Mouse (Mus musculus) CH12.LX (cell line): ENCODE data around the gene Maml2. TPM values are rescaled to one million over a fixed set of nuclear protein-coding genes. Genes with fewer than 3 reads are reported as not detected.

ENCODE experiments used
- DNase-seq: peaks from one replicate; pipeline ENCODE4 v3.0.0-alpha.2; 2013; ENCODE audit errors: extremely low read depth
- H3K27ac ChIP-seq: 2 replicates; pipeline ENCODE4 v1.5.1; 2012; ENCODE audit warnings: low read depth, mild to moderate bottlenecking, control low read depth, moderate library complexity; ENCODE audit not compliant: insufficient read depth
- H3K27me3 ChIP-seq: replicated peaks from 2 replicates; pipeline ENCODE3; 2012; ENCODE audit warnings: inconsistent platforms
- H3K36me3 ChIP-seq, 2 experiments: replicated peaks in 1 of 2; 2 replicates each; pipeline versions ENCODE3 to v1.6.1; 2012; ENCODE audit warnings: inconsistent platforms in 1 of 2, low read length in 1 of 2, mild to moderate bottlenecking in 1 of 2, mixed read lengths in 1 of 2, moderate library complexity in 1 of 2; ENCODE audit not compliant: control insufficient read depth in 1 of 2, insufficient read depth in 1 of 2
- H3K4me1 ChIP-seq, 2 experiments: 2 replicates each; pipeline ENCODE4 v1.6.1; 2012; ENCODE audit warnings: inconsistent platforms in 1 of 2, moderate library complexity in 1 of 2; ENCODE audit not compliant: insufficient read depth in 2 of 2, control insufficient read depth in 1 of 2
- H3K4me2 ChIP-seq: 2 replicates; pipeline ENCODE4 v1.6.1; 2012; ENCODE audit warnings: low read depth, mild to moderate bottlenecking, control low read depth; ENCODE audit not compliant: poor library complexity, insufficient read depth, severe bottlenecking
- H3K4me3 ChIP-seq, 3 experiments: fragments of 150-350 bp in 1 of 3; sonication (generic) in 1 of 3; replicated peaks in 1 of 3; 2 replicates each; pipeline versions ENCODE3 to v1.5.1; 2011 to 2012; ENCODE audit warnings: low read depth in 2 of 3, low read length in 2 of 3, mild to moderate bottlenecking in 2 of 3, moderate library complexity in 2 of 3, control low read depth in 1 of 3, improper control_type of control experiment in 1 of 3, inconsistent platforms in 1 of 3, mixed read lengths in 1 of 3; ENCODE audit not compliant: poor library complexity in 1 of 3
- H3K79me2 ChIP-seq: replicated peaks from 2 replicates; pipeline ENCODE4 v1.6.1; 2012; ENCODE audit warnings: mild to moderate bottlenecking, moderate library complexity; ENCODE audit not compliant: control insufficient read depth, poor library complexity, insufficient read depth, severe bottlenecking; ENCODE audit errors: extremely low read depth
- H3K9ac ChIP-seq: 2 replicates; pipeline ENCODE4 v1.6.1; 2012; ENCODE audit warnings: low read depth, mild to moderate bottlenecking, control low read depth, moderate library complexity; ENCODE audit not compliant: insufficient read depth
- H3K9me3 ChIP-seq: replicated peaks from 2 replicates; pipeline ENCODE3; 2012; ENCODE audit warnings: low read length, inconsistent platforms, mixed read lengths
- BHLHE40 ChIP-seq: IDR thresholded peaks from 2 replicates; pipeline ENCODE4 v1.6.1; 2011; ENCODE audit warnings: mild to moderate bottlenecking, low read depth, low read length, improper control_type of control experiment
- CHD2 ChIP-seq: IDR thresholded peaks from 2 replicates; pipeline ENCODE4 v1.6.1; 2011; ENCODE audit warnings: low read length, improper control_type of control experiment
- ELF1 ChIP-seq: IDR thresholded peaks from 2 replicates; pipeline ENCODE4 v1.6.1; 2014; ENCODE audit warnings: low read depth, mild to moderate bottlenecking, inconsistent platforms, low read length, improper control_type of control experiment
- EP300 ChIP-seq: IDR thresholded peaks from 2 replicates; pipeline ENCODE4 v1.6.1; 2011; ENCODE audit warnings: low read length, improper control_type of control experiment
- ETS1 ChIP-seq: conservative IDR thresholded peaks from 2 replicates; pipeline ENCODE4 v1.6.1; 2012; ENCODE audit warnings: low read depth, mild to moderate bottlenecking, inconsistent platforms, low read length, improper control_type of control experiment, moderate library complexity
- HCFC1 ChIP-seq: IDR thresholded peaks from 2 replicates; pipeline ENCODE4 v1.6.1; 2012; ENCODE audit warnings: low read depth, mild to moderate bottlenecking, inconsistent platforms, low read length, improper control_type of control experiment
- IRF4 ChIP-seq: IDR thresholded peaks from 2 replicates; pipeline ENCODE4 v1.6.1; 2014; ENCODE audit warnings: low read depth, mild to moderate bottlenecking, inconsistent platforms, low read length, improper control_type of control experiment
- JUN ChIP-seq: IDR thresholded peaks from 2 replicates; pipeline ENCODE4 v1.6.1; 2011; ENCODE audit warnings: low read depth, mild to moderate bottlenecking, low read length, improper control_type of control experiment, moderate library complexity; ENCODE audit not compliant: insufficient read depth
- JUND ChIP-seq: conservative IDR thresholded peaks from 2 replicates; pipeline ENCODE4 v1.6.1; 2011; ENCODE audit warnings: low read depth, low read length, improper control_type of control experiment
- MAX ChIP-seq: IDR thresholded peaks from 2 replicates; pipeline ENCODE4 v1.6.1; 2011; ENCODE audit warnings: low read length, improper control_type of control experiment
- MAZ ChIP-seq: IDR thresholded peaks from 2 replicates; pipeline ENCODE4 v1.6.1; 2012; ENCODE audit warnings: low read depth, mild to moderate bottlenecking, inconsistent platforms, low read length, improper control_type of control experiment, moderate library complexity
- MEF2A ChIP-seq: IDR thresholded peaks from 2 replicates; pipeline ENCODE4 v1.6.1; 2014; ENCODE audit warnings: low read depth, mild to moderate bottlenecking, inconsistent platforms, low read length, improper control_type of control experiment, borderline replicate concordance
- MXI1 ChIP-seq: IDR thresholded peaks from 2 replicates; pipeline ENCODE4 v1.6.1; 2011; ENCODE audit warnings: mild to moderate bottlenecking, low read depth, low read length, improper control_type of control experiment
- NELFE ChIP-seq: IDR thresholded peaks from 2 replicates; pipeline ENCODE4 v1.6.1; 2011; ENCODE audit warnings: low read depth, low read length, improper control_type of control experiment
- PAX5 ChIP-seq: IDR thresholded peaks from 2 replicates; pipeline ENCODE4 v1.6.1; 2012; ENCODE audit warnings: low read length, inconsistent platforms, mixed read lengths
- POLR2A ChIP-seq: IDR thresholded peaks from 2 replicates; pipeline ENCODE4 v1.6.1; 2011; ENCODE audit warnings: low read depth, mild to moderate bottlenecking, improper control_type of control experiment, low read length
- POLR2AphosphoS2 ChIP-seq: IDR thresholded peaks from 2 replicates; pipeline ENCODE4 v1.6.1; 2011; ENCODE audit warnings: low read depth, low read length, improper control_type of control experiment
- RCOR1 ChIP-seq: conservative IDR thresholded peaks from 2 replicates; pipeline ENCODE4 v1.6.1; 2012; ENCODE audit warnings: low read depth, mild to moderate bottlenecking, inconsistent platforms, low read length, improper control_type of control experiment
- SIN3A ChIP-seq: IDR thresholded peaks from 2 replicates; pipeline ENCODE4 v1.6.1; 2012; ENCODE audit warnings: low read length, improper control_type of control experiment, inconsistent platforms
- SMC3 ChIP-seq: IDR thresholded peaks from 2 replicates; pipeline ENCODE4 v1.6.1; 2011; ENCODE audit warnings: low read depth, low read length, improper control_type of control experiment
- TBP ChIP-seq: conservative IDR thresholded peaks from 2 replicates; pipeline ENCODE4 v1.6.1; 2011; ENCODE audit warnings: low read depth, low read length, improper control_type of control experiment
- TCF12 ChIP-seq: IDR thresholded peaks from 2 replicates; pipeline ENCODE4 v1.6.1; 2014; ENCODE audit warnings: low read depth, mild to moderate bottlenecking, inconsistent platforms, low read length, improper control_type of control experiment
- USF1 ChIP-seq: IDR thresholded peaks from 2 replicates; pipeline ENCODE4 v1.6.1; 2014; ENCODE audit warnings: low read depth, mild to moderate bottlenecking, inconsistent platforms, low read length, improper control_type of control experiment
- USF2 ChIP-seq: conservative IDR thresholded peaks from 2 replicates; pipeline ENCODE4 v1.6.1; 2011; ENCODE audit warnings: low read depth, low read length, improper control_type of control experiment
- ZC3H11A ChIP-seq: IDR thresholded peaks from 2 replicates; pipeline ENCODE4 v1.6.1; 2012; ENCODE audit warnings: low read depth, mild to moderate bottlenecking, inconsistent platforms, low read length, improper control_type of control experiment
- ZKSCAN1 ChIP-seq: IDR thresholded peaks from 2 replicates; pipeline ENCODE4 v1.6.1; 2012; ENCODE audit warnings: low read depth, inconsistent platforms, low read length, improper control_type of control experiment, borderline replicate concordance
- ZMIZ1 ChIP-seq: IDR thresholded peaks from 2 replicates; pipeline ENCODE4 v1.6.1; 2012; ENCODE audit warnings: low read depth, mild to moderate bottlenecking, inconsistent platforms, low read length, improper control_type of control experiment
- ZNF384 ChIP-seq: IDR thresholded peaks from 2 replicates; pipeline ENCODE4 v1.6.1; 2012; ENCODE audit warnings: low read depth, low read length, improper control_type of control experiment, inconsistent platforms
- dilution Hi-C: fragments of 300-500 bp; cut with MboI; formaldehyde crosslinking; loops from 2 replicates; pipeline ENCODE4 v1.14.3; 2020; ENCODE audit warnings: low sequenced_read_pairs; ENCODE audit not compliant: extremely low pct_unique_long_range_greater_than_20kb, extremely low pct_ligation_motif_present
- in situ Hi-C: fragments of 300-500 bp; cut with MboI; formaldehyde crosslinking; loops from 3 replicates; pipeline ENCODE4 v1.14.3; 2019; ENCODE audit warnings: low sequenced_read_pairs, low pct_ligation_motif_present, low pct_unique_long_range_greater_than_20kb, mixed read lengths
- polyA plus RNA-seq: library from polyadenylated mRNA; unstranded; fragments of >175 nt; gene quantifications from 2 replicates; pipeline ENCODE4 v1.2.1, GENCODE M21; 2012; ENCODE audit warnings: low read depth; ENCODE audit not compliant: insufficient read length
- total RNA-seq, 2 experiments: library from RNA; depleted of rRNA; stranded (reverse); fragments of 300-350 nt in 1 of 2; fragments of >200 nt in 1 of 2; gene quantifications; 2 replicates each; pipeline ENCODE4 v1.2.3; 2012 to 2014

Gene Maml2
- total and polyA plus RNA-seq, 3 experiments: 5.9 to 9.1 (median 5.9) TPM

DNA sequence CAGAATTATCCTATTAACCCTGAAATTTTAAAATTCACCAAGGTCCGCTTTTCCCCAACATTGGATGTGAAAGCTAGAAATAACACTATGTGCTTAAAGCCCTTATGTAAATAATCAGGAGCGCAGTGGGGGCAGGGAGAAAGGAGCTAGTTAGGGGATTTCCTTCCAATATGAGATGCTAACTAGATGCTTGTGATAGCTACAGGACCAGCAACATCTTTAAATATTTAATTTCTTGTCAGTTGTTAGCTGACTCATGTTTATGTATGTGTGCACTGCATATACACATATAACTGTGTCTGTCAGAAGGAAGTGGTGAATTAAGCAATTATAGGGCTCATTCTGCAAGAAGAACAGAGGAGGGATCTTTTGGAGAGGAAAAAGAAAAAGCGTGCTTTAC, 286.7 kb downstream of the Maml2 start:
- Histone ChIP-seq H3K4me3 (no peak overlapping the region), H3K9ac (no peak overlapping the region; the same call in 1 of the 2 replicates), H3K9me3 (no peaks in the 10 kb centered on the region), H3K36me3 (no peaks in the 10 kb centered on the region), H3K4me2 (no peak overlapping the region; the same call in 1 of the 2 replicates), H3K79me2 (no peaks in the 10 kb centered on the region; the same call in 1 of the 2 replicates), H3K4me1 (peaks cover 23 to 54% of the 10 kb centered on the region in 2 experiments), H3K27ac (no peak overlapping the region), H3K27me3 (no peaks in the 10 kb centered on the region)
- peak; percentile 37 for DNase-seq
- dilution Hi-C loops (no loop called here), in situ Hi-C loops (no loop called here)
- no peak for TF ChIP-seq IRF4
- peak; percentile 59 for TF ChIP-seq CHD2
- no peak for TF ChIP-seq SIN3A
- no peak for TF ChIP-seq USF2

GRCm38 (mm10) chr9:13587085-13587933, 289.6 kb downstream of the Maml2 start:
- peak overlapping the region; percentile 44; the same call in 1 of the 2 replicates for H3K27ac ChIP-seq
- H3K9ac ChIP-seq: peak overlapping the region; percentile 37; the same call in 1 of the 2 replicates
- H3K27me3 ChIP-seq: no peaks in the 10 kb centered on the region
- no peaks in the 10 kb centered on the region for H3K9me3 ChIP-seq
- H3K4me1 ChIP-seq: peaks cover 23 to 54% of the 10 kb centered on the region in 2 experiments
- H3K79me2 ChIP-seq: no peaks in the 10 kb centered on the region; the same call in 1 of the 2 replicates
- no peaks in the 10 kb centered on the region for H3K36me3 ChIP-seq
- in situ Hi-C loops (no loop called here), dilution Hi-C loops (no loop called here)
- peak; percentile 66 for DNase-seq
- peak overlapping the region; percentile 79 for H3K4me2 ChIP-seq
- TF ChIP-seq JUND: peak; percentile 44; the same call in 1 of the 2 replicates
- TF ChIP-seq ELF1: peak; percentile 72
- peak; percentile 76 for TF ChIP-seq SIN3A
- no peak for TF ChIP-seq ZKSCAN1
- no peak for TF ChIP-seq MAZ
- no peak for TF ChIP-seq ZC3H11A
- TF ChIP-seq MEF2A: peak; percentile 65
- TF ChIP-seq POLR2AphosphoS2: no peak
- TF ChIP-seq IRF4: peak; percentile 54
- peak; percentile 89 for TF ChIP-seq ETS1
- TF ChIP-seq PAX5: no peak
- TF ChIP-seq EP300: peak; percentile 64; the same call in 1 of the 2 replicates
- 0 out of 2 replicates have a peak, but pooled peaks have one; percentile 24 for TF ChIP-seq USF2
- 0 out of 2 replicates have a peak, but pooled peaks have one; percentile 30 for TF ChIP-seq TCF12
- TF ChIP-seq MXI1: peak; percentile 22; the same call in 1 of the 2 replicates
- TF ChIP-seq NELFE: peak; percentile 16; the same call in 1 of the 2 replicates
- peak; percentile 10; the same call in 1 of the 2 replicates for TF ChIP-seq SMC3
- 0 out of 2 replicates have a peak, but pooled peaks have one; percentile 17 for TF ChIP-seq JUN
- TF ChIP-seq HCFC1: 0 out of 2 replicates have a peak, but pooled peaks have one; percentile 11
- TF ChIP-seq BHLHE40: peak; percentile 56
- TF ChIP-seq TBP: 0 out of 2 replicates have a peak, but pooled peaks have one; percentile 52
- TF ChIP-seq ZNF384: no peak
- no peak for TF ChIP-seq RCOR1
- peak; percentile 43 for TF ChIP-seq USF1
- no peak for TF ChIP-seq POLR2A
- peak; percentile 21; the same call in 1 of the 2 replicates for TF ChIP-seq MAX
- TF ChIP-seq ZMIZ1: no peak
- H3K4me3 ChIP-seq: no peak overlapping the region
